Mouse (Mus musculus) ES-E14 (cell line): Measurements from ENCODE around the gene Kir3dl2. TPM values are rescaled to one million over a fixed set of nuclear protein-coding genes. Genes with fewer than 3 reads are reported as not detected.
"Not testable (repeated sequence)": the region's sequence is repeated elsewhere in the genome, so short reads cannot be mapped to it uniquely, and the experiment has no call there.

ENCODE experiments used
- DNase-seq: peaks from one replicate; pipeline ENCODE4 v3.0.0-alpha.2; 2013; ENCODE audit warnings: low read depth, low spot score
- H3K27ac ChIP-seq: 2 replicates; pipeline ENCODE4 v1.5.1; 2012; ENCODE audit warnings: low read depth, mild to moderate bottlenecking, low read length, moderate library complexity, mixed read lengths; ENCODE audit not compliant: poor library complexity, insufficient read depth, severe bottlenecking
- H3K36me3 ChIP-seq: 2 replicates; pipeline ENCODE4 v1.6.1; 2012; ENCODE audit warnings: mild to moderate bottlenecking, low read length, moderate library complexity, mixed read lengths; ENCODE audit not compliant: control insufficient read depth, poor library complexity, insufficient read depth, severe bottlenecking
- H3K4me1 ChIP-seq, 2 experiments: fragments of 150-350 bp in 1 of 2; sonication (generic) in 1 of 2; 2 replicates each; pipeline ENCODE4 v1.6.1; 2012; ENCODE audit warnings: low read length in 2 of 2, mild to moderate bottlenecking in 1 of 2, mixed read lengths in 1 of 2; ENCODE audit not compliant: control insufficient read depth in 2 of 2, insufficient read depth in 2 of 2, poor library complexity in 1 of 2
- H3K4me3 ChIP-seq, 2 experiments: fragments of 150-350 bp in 1 of 2; sonication (generic) in 1 of 2; 2 replicates each; pipeline ENCODE4 v1.5.1; 2012; ENCODE audit warnings: low read length in 2 of 2, low read depth in 1 of 2, mild to moderate bottlenecking in 1 of 2, mixed read lengths in 1 of 2; ENCODE audit not compliant: insufficient read depth in 1 of 2, poor library complexity in 1 of 2, severe bottlenecking in 1 of 2
- H3K9ac ChIP-seq: 2 replicates; pipeline ENCODE4 v1.6.1; 2012; ENCODE audit warnings: low read depth, mild to moderate bottlenecking, low read length, mixed read lengths; ENCODE audit not compliant: poor library complexity, insufficient read depth, severe bottlenecking
- H3K9me3 ChIP-seq: fragments of 150-350 bp; sonication (generic); 2 replicates; pipeline ENCODE4 v1.6.1; 2012; ENCODE audit warnings: low read depth, mild to moderate bottlenecking, low read length; ENCODE audit not compliant: control insufficient read depth, insufficient read depth
- CHD2 ChIP-seq: IDR thresholded peaks from 2 replicates; pipeline ENCODE4 v1.6.1; 2014; ENCODE audit warnings: mild to moderate bottlenecking, low read depth, low read length, inconsistent platforms
- HCFC1 ChIP-seq: IDR thresholded peaks from 2 replicates; pipeline ENCODE4 v1.6.1; 2012; ENCODE audit warnings: low read length, inconsistent platforms, borderline replicate concordance; ENCODE audit not compliant: insufficient read depth
- MAFK ChIP-seq: IDR thresholded peaks from 2 replicates; pipeline ENCODE4 v1.6.1; 2014; ENCODE audit warnings: mild to moderate bottlenecking, low read depth, low read length, inconsistent platforms; ENCODE audit not compliant: insufficient read depth
- ZC3H11A ChIP-seq: IDR thresholded peaks from 2 replicates; pipeline ENCODE4 v1.6.1; 2012; ENCODE audit warnings: low read depth, mild to moderate bottlenecking, inconsistent platforms, low read length, borderline replicate concordance
- ZNF384 ChIP-seq: IDR thresholded peaks from 2 replicates; pipeline ENCODE4 v1.6.1; 2012; ENCODE audit warnings: low read depth, low read length, inconsistent platforms
- in situ Hi-C, 2 experiments: fragments of 600-800 bp; cut with MboI; formaldehyde crosslinking; loops; one replicate each; pipeline ENCODE4 v1.15.1; 2025; ENCODE audit warnings: low sequenced_read_pairs in 2 of 2, inconsistent platforms in 1 of 2; ENCODE audit not compliant: unreplicated experiment in 2 of 2
- total RNA-seq: library from RNA; depleted of rRNA; stranded (reverse); fragments of 300-350 nt; gene quantifications from 2 replicates; pipeline ENCODE4 v1.2.3, GENCODE M21; 2012; rRNA removed

Gene Kir3dl2
- total RNA-seq: not detected in 2 replicates

GRCm38 (mm10) chrX:136543956-136544355 lies at the start of gene Kir3dl2:
TSS of gene Kir3dl2 (minus strand) at chrX:136544056.
- H3K9me3 ChIP-seq, H3K4me1 ChIP-seq, H3K9ac ChIP-seq, H3K36me3 ChIP-seq, H3K4me3 ChIP-seq, DNase-seq, H3K27ac ChIP-seq, in situ Hi-C loops: not testable (repeated sequence)

- no peak overlapping the region for H3K9ac ChIP-seq
- H3K9me3 ChIP-seq: no peaks in the 10 kb centered on the region
- DNase-seq: no peak
- H3K4me3 ChIP-seq: no peak overlapping the region
- TF ChIP-seq HCFC1 (no peak), ZC3H11A (no peak), ZNF384 (no peak), MAFK (no peak), CHD2 (no peak)
- in situ Hi-C loops: no loop called here
- no peaks in the 10 kb centered on the region for H3K4me1 ChIP-seq
- H3K27ac ChIP-seq: no peak overlapping the region
- H3K36me3 ChIP-seq: no peaks in the 10 kb centered on the region
Observed at GRCm38 (mm10) chrX:136590897-136591257, 47.0 kb upstream of the Kir3dl2 start.

- no peaks in the 10 kb centered on the region for H3K4me1 ChIP-seq
- TF ChIP-seq ZNF384 (no peak), MAFK (no peak), CHD2 (no peak), HCFC1 (no peak), ZC3H11A (no peak)
- H3K36me3 ChIP-seq: no peaks in the 10 kb centered on the region
- H3K4me3 ChIP-seq: no peak within 1 kb of the TSS
- in situ Hi-C loops: no loop called here
- no peaks in the 10 kb centered on the region for H3K9me3 ChIP-seq
- H3K9ac ChIP-seq: no peak within 1 kb of the TSS
- DNase-seq: peak; percentile 35
- no peak within 1 kb of the TSS for H3K27ac ChIP-seq
Observed at GRCm38 (mm10) chrX:136590199-136590896, 46.5 kb upstream of the Kir3dl2 start, which contains the start of gene Tceal3. TSS of gene Tceal3 (plus strand) at chrX:136590842.

- TF ChIP-seq ZNF384 (no peak), MAFK (no peak), CHD2 (no peak), HCFC1 (no peak), ZC3H11A (no peak)
- no peak for DNase-seq
- Histone ChIP-seq H3K9me3 (no peaks in the 10 kb centered on the region), H3K4me1 (no peaks in the 10 kb centered on the region), H3K36me3 (no peaks in the 10 kb centered on the region), H3K4me3 (no peak overlapping the region), H3K27ac (no peak overlapping the region), H3K9ac (no peak overlapping the region)
- in situ Hi-C loops: no loop called here
Observed at GRCm38 (mm10) chrX:136584617-136585016, 40.8 kb upstream of the Kir3dl2 start.

- H3K36me3 ChIP-seq, H3K4me3 ChIP-seq, H3K9me3 ChIP-seq, in situ Hi-C loops, H3K4me1 ChIP-seq, DNase-seq, H3K27ac ChIP-seq, H3K9ac ChIP-seq: not testable (repeated sequence)
Observed at GRCm38 (mm10) chrX:136569094-136569493, 25.2 kb upstream of the Kir3dl2 start.

- DNase-seq, in situ Hi-C loops, H3K4me3 ChIP-seq, H3K27ac ChIP-seq, H3K9me3 ChIP-seq, H3K36me3 ChIP-seq, H3K4me1 ChIP-seq, H3K9ac ChIP-seq: not testable (repeated sequence)
Observed at GRCm38 (mm10) chrX:136517699-136518098, 26.2 kb downstream of the Kir3dl2 start, which contains the start of gene Kir3dl1. TSS of gene Kir3dl1 (plus strand) at chrX:136517999.
